Mouse (Mus musculus) liver, adult (tissue): ENCODE measurements around the gene Sntb2.

Source experiments
- GATA4 ChIP-seq: IDR thresholded peaks from 2 replicates; pipeline ENCODE4 v1.6.1; 2014; ENCODE audit warnings: mild to moderate bottlenecking, low read length; ENCODE audit not compliant: insufficient replicate concordance

Gene Sntb2

GRCm38 (mm10) chr8:106924057-106924456, 11.5 kb upstream of the Sntb2 start:
- no peak for TF ChIP-seq GATA4

DNA sequence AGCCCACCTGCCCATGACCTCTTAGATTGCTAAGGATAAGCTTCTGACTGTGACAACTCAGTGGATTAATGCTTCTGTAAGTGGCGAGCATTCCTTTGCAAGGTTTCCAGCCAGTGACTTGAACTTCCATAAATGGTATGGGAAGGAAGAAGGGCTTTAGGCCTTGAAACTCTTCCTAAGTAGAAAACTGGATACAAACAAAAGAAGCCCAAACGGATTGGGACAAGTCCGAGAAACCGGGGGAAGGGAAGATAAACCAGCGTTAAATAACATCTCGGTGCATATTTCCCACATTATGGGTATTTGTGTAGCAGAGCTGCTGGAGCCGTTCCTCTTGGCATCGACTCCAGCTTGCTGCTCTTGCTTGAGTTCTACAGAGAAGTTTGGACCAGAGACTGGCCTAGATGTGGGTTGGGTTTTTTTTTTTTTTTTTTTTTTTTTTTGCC, 10.6 kb upstream of the Sntb2 start:
- no peak for TF ChIP-seq GATA4

DNA sequence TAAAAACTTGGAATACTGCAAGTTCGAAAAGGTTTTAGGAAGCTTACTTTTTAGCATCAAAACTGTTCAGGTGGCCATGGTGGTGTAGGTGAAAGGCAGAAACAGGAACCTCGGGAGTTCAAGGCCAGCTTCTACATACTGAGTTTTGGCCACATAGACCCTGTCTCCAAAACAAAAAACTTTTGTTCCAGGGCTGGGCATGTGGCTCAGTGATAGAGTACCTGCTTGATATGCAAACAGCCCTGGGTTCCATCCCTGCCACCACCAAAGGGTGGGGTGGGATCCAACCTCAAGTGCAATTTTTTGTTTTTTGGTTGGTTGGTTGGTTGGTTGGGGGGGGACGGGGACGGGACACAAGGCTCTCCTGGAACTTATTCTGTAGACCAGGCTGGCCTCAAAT, 10.1 kb upstream of the Sntb2 start:
- no peak for TF ChIP-seq GATA4

DNA sequence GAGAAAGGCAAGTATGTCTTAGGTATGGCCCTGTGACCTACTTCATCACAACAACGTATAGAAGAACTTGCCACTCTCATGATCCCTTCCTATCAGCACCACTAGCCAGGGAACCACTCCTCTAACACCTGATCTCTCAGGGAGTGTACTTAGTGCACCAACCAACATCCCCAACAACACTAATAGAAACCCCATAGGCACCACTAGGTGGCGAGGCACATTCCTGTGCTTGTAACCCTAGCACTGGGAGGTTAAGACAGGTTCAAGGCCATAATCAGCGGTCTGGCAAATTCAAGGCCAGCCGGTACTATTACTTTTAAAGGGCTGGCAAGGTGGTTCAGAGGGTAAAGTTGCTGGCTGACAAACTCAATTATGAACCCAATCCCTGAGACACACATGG, 8.3 kb upstream of the Sntb2 start:
- no peak for TF ChIP-seq GATA4

- peak; percentile 75; the same call in 1 of the 2 replicates for TF ChIP-seq GATA4
These were observed 6.2 kb upstream of the Sntb2 start for GRCm38 (mm10) chr8:106929155-106929913.

GRCm38 (mm10) chr8:106929921-106930320, 5.6 kb upstream of the Sntb2 start:
- TF ChIP-seq GATA4 = no peak

GRCm38 (mm10) chr8:106932376-106933065, 3.0 kb upstream of the Sntb2 start:
- no peak for TF ChIP-seq GATA4

- no peak for TF ChIP-seq GATA4
These were observed 1.9 kb upstream of the Sntb2 start for GRCm38 (mm10) chr8:106933506-106934143.

DNA sequence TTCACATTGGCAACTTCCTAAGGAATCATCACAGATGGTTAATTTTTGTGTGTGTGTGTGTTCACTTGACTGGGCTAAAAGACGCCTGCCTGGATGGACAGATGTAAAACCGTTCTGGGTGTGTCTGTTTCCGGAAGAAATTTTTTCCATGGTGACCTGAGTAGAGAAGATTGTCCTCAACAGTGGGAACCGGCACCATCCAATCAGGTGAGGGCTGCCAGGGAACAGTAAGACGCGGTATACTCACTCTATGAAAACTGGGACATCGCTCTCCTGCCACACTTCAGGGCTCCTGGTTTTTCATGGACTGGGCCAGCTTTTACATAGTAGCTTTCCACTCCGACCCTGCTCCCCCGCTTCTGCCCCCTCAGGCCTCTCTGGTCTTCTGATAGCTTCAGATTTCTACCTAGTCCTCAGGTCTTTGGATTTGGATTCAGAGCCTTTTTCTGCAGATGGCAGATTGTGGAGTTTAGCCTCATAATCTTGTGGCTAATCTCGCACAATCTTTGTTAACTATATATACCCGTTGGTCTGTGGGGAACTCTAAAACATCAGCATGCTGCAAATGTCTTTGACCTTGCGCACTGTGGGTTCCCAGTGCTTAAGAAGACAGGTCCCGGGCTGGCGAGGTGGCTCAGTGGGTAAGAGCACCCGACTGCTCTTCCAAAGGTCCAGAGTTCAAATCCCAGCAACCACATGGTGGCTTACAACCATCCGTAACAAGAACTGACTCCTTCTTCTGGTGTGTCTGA, 1.1 kb upstream of the Sntb2 start:
- no peak for TF ChIP-seq GATA4

DNA sequence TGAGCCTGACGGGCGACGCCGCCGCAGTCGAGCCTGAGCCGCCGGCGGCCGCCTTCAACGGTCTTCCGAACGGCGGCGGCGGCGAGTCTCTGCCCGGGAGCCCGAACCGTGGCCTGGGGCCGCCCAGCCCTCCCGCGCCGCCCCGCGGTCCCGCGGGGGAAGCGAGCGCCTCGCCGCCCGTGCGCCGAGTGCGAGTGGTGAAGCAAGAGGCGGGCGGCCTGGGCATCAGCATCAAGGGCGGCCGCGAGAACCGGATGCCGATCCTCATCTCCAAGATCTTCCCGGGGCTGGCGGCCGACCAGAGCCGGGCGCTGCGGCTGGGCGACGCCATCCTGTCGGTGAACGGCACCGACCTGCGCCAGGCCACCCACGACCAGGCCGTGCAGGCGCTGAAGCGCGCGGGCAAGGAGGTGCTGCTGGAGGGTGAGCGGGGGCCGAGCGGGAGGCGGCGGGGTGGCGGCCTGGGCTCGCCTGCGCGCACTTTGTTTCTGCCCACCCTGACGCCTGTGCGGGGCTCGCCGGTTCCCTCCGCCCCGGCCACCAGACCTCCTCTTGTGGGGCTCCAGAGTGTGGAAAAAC, 438 bp downstream of the Sntb2 start:
- no peak; the same call in 1 of the 2 replicates for TF ChIP-seq GATA4

- TF ChIP-seq GATA4 = no peak
These were observed 1.0 kb downstream of the Sntb2 start for GRCm38 (mm10) chr8:106936478-106937051.

DNA sequence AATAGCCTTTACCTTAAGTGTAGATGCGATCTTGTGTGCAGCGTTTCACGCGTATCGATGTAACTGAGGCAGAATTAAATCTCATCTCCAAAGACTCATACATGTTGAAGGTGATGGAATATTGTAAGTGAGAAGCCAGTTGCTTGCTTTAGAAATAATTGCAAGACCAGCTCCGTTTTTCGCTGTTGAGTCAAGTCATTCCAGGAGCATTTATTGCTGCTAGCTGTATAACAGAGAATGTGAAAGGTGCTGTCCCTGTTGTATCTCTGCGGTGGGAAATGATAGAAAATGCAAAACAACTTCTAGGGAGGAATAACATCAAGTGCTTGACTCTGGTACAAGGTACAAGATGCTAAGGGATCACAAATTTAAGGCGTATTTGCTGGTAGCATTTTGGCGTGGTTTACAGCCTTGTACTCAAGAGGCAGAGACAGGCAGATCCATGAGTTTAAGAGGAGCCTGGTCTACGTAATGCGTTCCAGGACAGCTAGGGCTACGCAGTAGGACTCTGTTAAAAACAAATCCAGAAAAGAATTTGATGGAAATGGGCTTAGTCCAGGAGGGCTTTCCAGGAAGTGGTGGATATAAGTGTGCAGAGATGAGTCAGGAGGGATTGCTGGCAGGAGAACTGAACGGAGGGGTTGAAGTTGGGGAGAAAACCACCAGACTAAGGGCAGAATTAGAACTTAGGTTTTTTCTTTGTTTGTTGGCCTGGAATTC, 1.7 kb downstream of the Sntb2 start:
- no peak for TF ChIP-seq GATA4

DNA sequence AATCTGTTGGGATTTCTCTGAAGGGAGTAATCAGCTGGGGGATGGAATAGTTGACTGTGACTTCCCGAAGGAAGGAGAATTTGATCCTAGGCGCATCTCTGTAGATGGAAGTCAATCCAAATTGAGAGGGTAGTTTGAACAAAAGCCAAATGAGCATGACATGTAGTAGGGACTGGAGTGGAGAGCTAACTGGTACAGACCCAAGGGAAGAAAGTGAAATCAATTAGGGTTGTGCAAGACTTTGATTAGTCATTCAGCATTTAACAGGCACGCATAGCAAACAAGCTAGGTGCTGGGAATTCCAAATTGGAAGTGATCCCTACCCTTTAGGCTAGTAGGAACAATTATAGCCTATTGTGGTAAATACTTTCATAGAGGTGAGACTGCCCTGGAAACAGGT, 6.3 kb downstream of the Sntb2 start:
- TF ChIP-seq GATA4 = no peak

DNA sequence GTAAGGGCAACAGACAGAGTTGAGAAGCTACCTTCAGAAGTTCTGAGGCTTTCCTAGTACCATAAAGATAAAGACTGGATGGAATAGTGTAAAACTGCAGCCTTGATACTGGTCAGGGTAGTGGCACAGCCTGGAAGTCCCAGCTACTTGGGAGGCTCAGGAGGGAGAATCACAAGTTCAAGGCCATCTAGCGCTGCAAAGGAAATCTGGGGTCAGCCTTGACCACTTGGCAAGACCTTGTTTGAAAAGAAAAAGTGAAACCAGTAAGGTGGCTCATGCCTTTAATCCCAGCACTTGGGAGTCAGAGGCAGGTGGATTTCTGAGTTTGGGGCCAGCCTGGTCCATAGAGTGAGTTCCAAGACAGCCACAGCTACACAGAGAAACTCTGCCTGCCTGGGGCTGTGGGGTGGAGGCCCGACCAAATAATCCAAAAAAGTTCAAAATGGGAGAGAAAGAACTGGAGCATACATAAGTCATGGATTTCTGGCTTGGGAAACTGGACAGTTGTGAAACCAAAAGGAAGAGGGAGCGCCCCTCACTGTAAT, 8.4 kb downstream of the Sntb2 start:
- no peak for TF ChIP-seq GATA4

DNA sequence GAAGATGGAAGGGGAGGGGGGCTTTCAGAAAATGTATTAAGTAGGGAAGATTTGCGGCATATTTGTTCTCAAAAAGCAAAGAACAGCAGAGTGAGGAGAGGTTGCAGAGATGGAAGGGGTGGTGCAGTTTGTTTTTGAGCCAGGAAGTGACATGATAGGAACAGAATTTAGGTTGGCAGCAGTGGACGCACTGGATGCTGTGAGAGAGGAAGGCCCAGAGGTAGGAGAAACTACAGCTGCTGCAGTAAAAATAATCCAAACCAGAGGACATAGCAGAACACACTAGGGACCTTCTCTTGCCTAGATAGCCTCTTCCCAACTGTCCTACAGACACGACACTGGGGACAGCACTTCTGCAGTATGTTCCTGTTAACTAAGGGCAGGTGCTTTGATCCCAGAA, 9.2 kb downstream of the Sntb2 start:
- TF ChIP-seq GATA4 = no peak
